Mouse (Mus musculus) ES-E14 (cell line): Measurements from ENCODE around the gene Ppp6r2.

Experiments used
- HCFC1 ChIP-seq: IDR thresholded peaks from 2 replicates; pipeline ENCODE4 v1.6.1; 2012; ENCODE audit warnings: low read length, inconsistent platforms, borderline replicate concordance; ENCODE audit not compliant: insufficient read depth
- ZC3H11A ChIP-seq: IDR thresholded peaks from 2 replicates; pipeline ENCODE4 v1.6.1; 2012; ENCODE audit warnings: low read depth, mild to moderate bottlenecking, inconsistent platforms, low read length, borderline replicate concordance
- ZNF384 ChIP-seq: IDR thresholded peaks from 2 replicates; pipeline ENCODE4 v1.6.1; 2012; ENCODE audit warnings: low read depth, low read length, inconsistent platforms

DNA sequence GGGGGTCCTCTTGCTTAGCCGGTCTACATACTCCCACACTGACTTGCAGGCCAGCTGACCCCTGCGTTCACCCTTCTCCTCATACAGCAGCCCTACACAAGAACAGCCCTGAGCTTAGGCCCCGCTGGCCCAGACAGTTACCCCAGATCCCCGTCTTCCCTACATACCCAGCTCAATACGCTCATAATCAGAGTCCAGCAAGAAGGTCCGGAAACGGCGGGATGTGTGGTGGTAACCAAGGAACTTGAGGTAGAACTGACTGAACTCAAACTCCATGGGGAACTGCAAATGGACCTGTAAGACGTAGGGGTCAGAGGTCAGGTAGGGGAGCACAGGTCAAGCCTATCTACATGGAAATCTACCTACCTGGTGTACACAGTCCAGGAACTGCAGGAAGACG, 82.4 kb downstream of the Ppp6r2 start:
- TF ChIP-seq HCFC1 (no peak), ZNF384 (no peak), ZC3H11A (no peak)
